In the genomic region with DNA sequence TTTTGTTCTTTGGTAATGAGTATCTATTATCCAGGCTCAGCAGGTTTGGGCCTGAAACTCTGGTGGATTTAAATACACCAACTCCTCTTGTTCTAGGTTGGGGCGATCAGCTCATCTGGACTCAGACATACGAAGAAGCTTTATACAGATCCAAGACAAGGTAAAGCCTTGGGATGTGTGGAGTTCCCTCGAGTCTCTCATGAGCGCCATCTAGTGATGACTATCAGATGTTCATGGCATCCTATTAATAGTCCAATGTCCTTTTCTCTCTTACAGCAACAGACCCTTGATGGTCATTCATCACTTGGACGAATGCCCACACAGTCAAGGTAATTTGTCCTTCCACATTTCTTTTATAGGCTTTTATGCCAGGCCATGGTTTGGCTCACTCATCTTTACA, we compare ENCODE assay signal across 8 mouse cellular contexts. TPM values are rescaled to one million over a fixed set of nuclear protein-coding genes. Genes with fewer than 3 reads are reported as not detected.
DNase-seq lines count a peak whose midpoint lies in the region; ATAC-seq and TF ChIP-seq lines count a peak whose summit lies in the region.
"Had no signal": no experiment of that assay in that cellular context is flagged by ENCODE, and none has a peak within 500 bp of the region (broad histone marks: within the 10 kb centered on the region; RNA-seq: fewer than 3 reads in every experiment).

No protein-coding gene starts in this region.

- H3K27me3 ChIP-seq in lung, embryonic 14.5 days (ENCODE audit: insufficient read depth, low read length), result no peaks in the 10 kb centered on the region
- H3K27me3 ChIP-seq in forebrain, embryonic 16.5 days (replicated peaks; ENCODE audit: control insufficient read depth, insufficient read depth, low read length), result no peaks in the 10 kb centered on the region
- H3K27me3 ChIP-seq in lung, embryonic 16.5 days (ENCODE audit: control insufficient read depth, insufficient read depth, low read depth, low read length), result no peaks in the 10 kb centered on the region

- H3K4me1 ChIP-seq in lung, embryonic 14.5 days (ENCODE audit: insufficient read depth), result no peaks in the 10 kb centered on the region
- no peaks in the 10 kb centered on the region for H3K4me1 ChIP-seq in lung, adult 2 months (ENCODE audit: control insufficient read depth, insufficient read depth, low read length)
- H3K4me1 ChIP-seq in forebrain, embryonic 16.5 days (replicated peaks; ENCODE audit: control insufficient read depth, insufficient read depth, low read length), result no peaks in the 10 kb centered on the region
- H3K4me1 ChIP-seq in lung, embryonic 16.5 days (replicated peaks; ENCODE audit: control insufficient read depth, insufficient read depth, low read length), result no peaks in the 10 kb centered on the region

- no peaks in the 10 kb centered on the region for H3K36me3 ChIP-seq in lung, embryonic 14.5 days (ENCODE audit: insufficient read depth)
- no peaks in the 10 kb centered on the region for H3K36me3 ChIP-seq in forebrain, embryonic 16.5 days (ENCODE audit: control insufficient read depth, insufficient read depth)
- H3K36me3 ChIP-seq in lung, embryonic 16.5 days (ENCODE audit: control insufficient read depth, insufficient read depth, low read length), result no peaks in the 10 kb centered on the region

- no peak overlapping the region for H3K4me3 ChIP-seq in lung, embryonic 14.5 days (ENCODE audit: low read depth, low read length)
- no peak overlapping the region for H3K4me3 ChIP-seq in lung, adult 2 months (replicated peaks; ENCODE audit: extremely low read depth, low read depth, low read length)
- no peak overlapping the region for H3K4me3 ChIP-seq in forebrain, embryonic 16.5 days (replicated peaks; ENCODE audit: low read length)
- H3K4me3 ChIP-seq in lung, embryonic 16.5 days (ENCODE audit: low read length), result no peak overlapping the region
- H3K4me3 ChIP-seq: erythroblast, embryonic 14.5 days had no signal

- no peak overlapping the region for H3K27ac ChIP-seq in lung, embryonic 14.5 days (ENCODE audit: low read depth)
- H3K27ac ChIP-seq in forebrain, embryonic 16.5 days (ENCODE audit: low read length), result no peak overlapping the region
- H3K27ac ChIP-seq in lung, embryonic 16.5 days (ENCODE audit: low read length), result no peak overlapping the region

- 27% methylated on average over 5 of the region's 5 CpGs for WGBS in lung, embryonic 14.5 days
- 21% methylated on average over 5 of the region's 5 CpGs for WGBS in lung, adult 2 months
- 19% methylated on average over 5 of the region's 5 CpGs for WGBS in forebrain, embryonic 16.5 days
- WGBS in lung, embryonic 16.5 days, result 21% methylated on average over 5 of the region's 5 CpGs

- peak; percentile 85 for DNase-seq in lung, embryonic 14.5 days
- DNase-seq in lung, adult 2 months, result no peak
- peak; percentile 62 for DNase-seq in NIH3T3 (ENCODE audit: low read depth)
- peak; percentile 31 for DNase-seq in c-Kit-positive CD71-positive TER-119-positive erythroid progenitor cells, embryonic 14.5 days (ENCODE audit: low spot score)
- no peak for DNase-seq in ovary, postnatal 10 days (ENCODE audit: low spot score)

- TF ChIP-seq CTCF in lung, embryonic 14.5 days (IDR thresholded peaks at IDR 0.05; ENCODE audit: low read depth), result peak; percentile 65
- no peak for TF ChIP-seq CTCF in lung, adult 2 months (IDR thresholded peaks at IDR 0.05; ENCODE audit: insufficient read depth, low read length)

- no peak overlapping the region for H3K9ac ChIP-seq in lung, embryonic 14.5 days
- H3K9ac ChIP-seq in forebrain, embryonic 16.5 days (replicated peaks; ENCODE audit: low read depth, low read length), result no peak overlapping the region
- H3K9ac ChIP-seq in lung, embryonic 16.5 days (ENCODE audit: low read length), result no peak overlapping the region

- no peak overlapping the region for H3K4me2 ChIP-seq in lung, embryonic 14.5 days
- no peak overlapping the region for H3K4me2 ChIP-seq in forebrain, embryonic 16.5 days (ENCODE audit: low read length)
- no peak overlapping the region for H3K4me2 ChIP-seq in lung, embryonic 16.5 days (ENCODE audit: low read depth, low read length)

- H3K9me3 ChIP-seq in lung, embryonic 14.5 days (ENCODE audit: low read depth, low read length), result no peaks in the 10 kb centered on the region
- H3K9me3 ChIP-seq in forebrain, embryonic 16.5 days (ENCODE audit: control insufficient read depth, low read length), result no peaks in the 10 kb centered on the region
- H3K9me3 ChIP-seq in lung, embryonic 16.5 days (ENCODE audit: control insufficient read depth, low read length), result no peaks in the 10 kb centered on the region

- TF ChIP-seq POLR2A in lung, adult 2 months (IDR thresholded peaks at IDR 0.05; ENCODE audit: borderline replicate concordance, extremely low read depth, low read depth, low read length), result no peak

- ATAC-seq in lung, embryonic 14.5 days (ENCODE audit: insufficient read depth), result 0 out of 2 replicates have a peak, but pooled peaks have one; percentile 69
- 0 out of 2 replicates have a peak, but pooled peaks have one; percentile 36 for ATAC-seq in forebrain, embryonic 16.5 days
- ATAC-seq in lung, embryonic 16.5 days (ENCODE audit: low read depth), result peak; percentile 57; the same call in 1 of the 2 replicates

RNA-seq across cellular contexts. Expression of gene Agr2, which starts 3.1 kb away (rescaled TPM):
- 0.41 and 0.50 TPM in 2 replicates for polyA plus RNA-seq in lung, embryonic 14.5 days (2014; fragmentation: Nextera tagmentation; extraction: Ambion mirVana)
- 1.5 and 6.1 TPM in 2 replicates for polyA plus RNA-seq in lung, adult 2 months (2012; rRNA removed)
- polyA plus RNA-seq in forebrain, embryonic 16.5 days (2015; fragmentation: Nextera tagmentation; extraction: Ambion mirVana), result not detected in 2 replicates
- polyA plus RNA-seq in lung, embryonic 16.5 days (2015; fragmentation: Nextera tagmentation; extraction: Ambion mirVana), result 6.9 and 11.0 TPM in 2 replicates
- polyA plus RNA-seq: erythroblast, embryonic 14.5 days had no signal

RNA-seq across cellular contexts. Expression of gene Tspan13, which starts 46.5 kb away (rescaled TPM):
- 108 and 117 TPM in 2 replicates for polyA plus RNA-seq in lung, embryonic 14.5 days (2014; fragmentation: Nextera tagmentation; extraction: Ambion mirVana)
- 614 and 805 TPM in 2 replicates for polyA plus RNA-seq in lung, adult 2 months (2012; rRNA removed)
- 295 and 340 TPM in 2 replicates for polyA plus RNA-seq in forebrain, embryonic 16.5 days (2015; fragmentation: Nextera tagmentation; extraction: Ambion mirVana)
- polyA plus RNA-seq in lung, embryonic 16.5 days (2015; fragmentation: Nextera tagmentation; extraction: Ambion mirVana), result 134 and 139 TPM in 2 replicates

Comparison
In these comparisons a context has a peak if more than half of its experiments do, and no peak if none do; other contexts are left out.
1. DNase-seq: peak in lung, embryonic 14.5 days (single experiment), NIH3T3 (single experiment) and c-Kit-positive CD71-positive TER-119-positive erythroid progenitor cells, embryonic 14.5 days (single experiment); none in lung, adult 2 months (single experiment) and ovary, postnatal 10 days (single experiment).
2. Peak in every context shown above with its lines, with median percentiles within 50 percentile points of each other: ATAC-seq.